Mouse (Mus musculus) limb, embryonic 14.5 days (tissue): ENCODE data around the gene Mrps18a. TPM values are rescaled to one million over a fixed set of nuclear protein-coding genes. Genes with fewer than 3 reads are reported as not detected.

Experiments
- ATAC-seq: fragments of 200-750 bp; cut with Nextera tagmentation; 2 replicates; pipeline ENCODE4 v1.8.0; 2017; ENCODE audit warnings: low read depth, moderate number of reproducible peaks, moderate TSS enrichment; ENCODE audit not compliant: low FRiP score
- DNase-seq: peaks from one replicate; pipeline ENCODE4 v3.0.0-alpha.2; 2015; ENCODE audit warnings: low spot score
- H3K27ac ChIP-seq: fragments of 300-500 bp; sonication (generic); replicated peaks from 2 replicates; pipeline ENCODE4 v1.5.1; 2014; ENCODE audit warnings: low read depth, mild to moderate bottlenecking, low read length, moderate library complexity, mixed read lengths
- H3K27me3 ChIP-seq: fragments of 300-500 bp; sonication (generic); 2 replicates; pipeline ENCODE4 v1.6.1; 2014; ENCODE audit warnings: low read length, mixed read lengths; ENCODE audit not compliant: control insufficient read depth, insufficient read depth
- H3K36me3 ChIP-seq: fragments of 300-500 bp; sonication (generic); 2 replicates; pipeline ENCODE4 v1.6.1; 2014; ENCODE audit warnings: mild to moderate bottlenecking, low read length, moderate library complexity, mixed read lengths; ENCODE audit not compliant: control insufficient read depth, insufficient read depth
- H3K4me1 ChIP-seq: fragments of 300-500 bp; sonication (generic); 2 replicates; pipeline ENCODE4 v1.6.1; 2014; ENCODE audit warnings: antibody characterized with exemption, low read length, mixed read lengths; ENCODE audit not compliant: control insufficient read depth, insufficient read depth
- H3K4me2 ChIP-seq: fragments of 300-500 bp; sonication (generic); replicated peaks from 2 replicates; pipeline ENCODE4 v1.6.1; 2014; ENCODE audit warnings: low read depth, mild to moderate bottlenecking, low read length, moderate library complexity; ENCODE audit not compliant: severe bottlenecking
- H3K4me3 ChIP-seq: fragments of 300-500 bp; sonication (generic); replicated peaks from 2 replicates; pipeline ENCODE4 v1.5.1; 2014; ENCODE audit warnings: low read length
- H3K9ac ChIP-seq: fragments of 300-500 bp; sonication (generic); 2 replicates; pipeline ENCODE4 v1.6.1; 2014; ENCODE audit warnings: mild to moderate bottlenecking, low read depth, low read length, moderate library complexity; ENCODE audit not compliant: severe bottlenecking
- H3K9me3 ChIP-seq: fragments of 300-500 bp; sonication (generic); 2 replicates; pipeline ENCODE4 v1.6.1; 2016; ENCODE audit warnings: low read length; ENCODE audit not compliant: control insufficient read depth
- POLR2A ChIP-seq: fragments of 200-500 bp; IDR thresholded peaks from 2 replicates; pipeline ENCODE4 v1.8.0; 2012; ENCODE audit warnings: inconsistent platforms, mild to moderate bottlenecking, moderate library complexity, borderline replicate concordance; ENCODE audit not compliant: insufficient read depth, insufficient read length; ENCODE audit errors: extremely low read depth
- WGBS: fragments of 180-500 bp; shearing (Covaris S2); extraction: QIAGEN DNeasy Blood & Tissue Kit; methylation state at CpG from one replicate; pipeline ENCODE4 v1.1.7; 2014; 5-methylcytosine and 5-hydroxymethylcytosine counted together
- polyA plus RNA-seq, 2 experiments: library from polyadenylated mRNA; depleted of rRNA in 1 of 2; stranded (reverse) in 1 of 2; unstranded in 1 of 2; fragments of >200 nt; fragmentation: Nextera tagmentation in 1 of 2; extraction: Ambion mirVana in 1 of 2; gene quantifications; 2 replicates each; pipeline versions ENCODE4 v1.2.1 to v1.2.3; 2012 to 2014

Gene Mrps18a
- polyA plus RNA-seq, 2 experiments = 92.3 to 132 TPM

DNA sequence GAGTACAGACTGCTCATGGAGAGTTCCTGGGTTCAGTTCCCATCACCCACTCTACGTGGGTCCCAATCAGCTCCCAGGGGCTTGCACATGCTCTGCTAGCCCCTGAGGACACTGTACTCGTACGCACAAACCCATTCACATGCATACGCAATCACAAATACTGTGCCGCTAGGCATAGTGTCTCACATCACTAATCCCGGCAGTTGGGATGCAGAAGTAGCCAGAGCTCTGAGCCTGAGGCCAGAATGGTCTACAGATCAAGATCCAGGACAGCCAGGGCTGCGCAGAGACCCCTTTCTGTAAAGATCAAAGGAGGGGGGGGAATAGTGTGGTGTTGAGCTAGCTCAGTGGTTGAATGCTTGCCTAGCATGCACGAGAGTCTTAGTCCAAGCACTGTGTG lies 46.3 kb downstream of the Mrps18a start:
- Histone ChIP-seq H3K36me3 (no peaks in the 10 kb centered on the region), H3K9me3 (no peaks in the 10 kb centered on the region), H3K4me1 (peaks cover 13% of the 10 kb centered on the region; the same call in 1 of the 2 replicates), H3K4me3 (no peak overlapping the region), H3K27me3 (no peaks in the 10 kb centered on the region), H3K27ac (no peak overlapping the region), H3K9ac (no peak overlapping the region), H3K4me2 (no peak overlapping the region)
- ATAC-seq (no peak), DNase-seq (no peak)
- 87% methylated on average over 8 of the region's 8 CpGs for WGBS
- TF ChIP-seq POLR2A = no peak

DNA sequence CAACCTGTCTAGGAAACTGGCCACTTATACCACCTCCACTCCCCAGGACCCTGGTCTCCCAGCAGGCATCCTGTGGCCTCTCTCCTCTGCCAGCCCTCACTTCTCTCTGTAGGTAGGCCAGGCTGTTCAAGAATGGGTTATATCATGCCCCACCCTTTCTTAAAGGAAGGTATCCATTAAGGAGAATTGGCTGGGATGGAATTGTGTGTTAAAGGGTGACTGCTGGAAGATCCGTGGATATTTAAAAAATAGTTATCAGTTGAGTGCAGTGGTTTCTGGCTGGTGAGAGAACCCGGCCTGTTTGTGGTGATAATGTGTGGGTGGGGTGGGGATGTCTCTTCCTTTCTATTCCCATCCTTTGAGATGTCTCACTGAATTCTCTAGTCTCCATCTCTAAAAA lies 48.5 kb downstream of the Mrps18a start:
- Histone ChIP-seq H3K27ac (no peak overlapping the region), H3K4me1 (peaks cover 16% of the 10 kb centered on the region), H3K9me3 (no peaks in the 10 kb centered on the region), H3K27me3 (no peaks in the 10 kb centered on the region), H3K36me3 (peaks cover 6% of the 10 kb centered on the region), H3K4me2 (no peak overlapping the region), H3K9ac (no peak overlapping the region), H3K4me3 (no peak overlapping the region)
- 65% methylated on average over 2 of the region's 2 CpGs for WGBS
- no peak for TF ChIP-seq POLR2A
- DNase-seq (no peak), ATAC-seq (no peak)

DNA sequence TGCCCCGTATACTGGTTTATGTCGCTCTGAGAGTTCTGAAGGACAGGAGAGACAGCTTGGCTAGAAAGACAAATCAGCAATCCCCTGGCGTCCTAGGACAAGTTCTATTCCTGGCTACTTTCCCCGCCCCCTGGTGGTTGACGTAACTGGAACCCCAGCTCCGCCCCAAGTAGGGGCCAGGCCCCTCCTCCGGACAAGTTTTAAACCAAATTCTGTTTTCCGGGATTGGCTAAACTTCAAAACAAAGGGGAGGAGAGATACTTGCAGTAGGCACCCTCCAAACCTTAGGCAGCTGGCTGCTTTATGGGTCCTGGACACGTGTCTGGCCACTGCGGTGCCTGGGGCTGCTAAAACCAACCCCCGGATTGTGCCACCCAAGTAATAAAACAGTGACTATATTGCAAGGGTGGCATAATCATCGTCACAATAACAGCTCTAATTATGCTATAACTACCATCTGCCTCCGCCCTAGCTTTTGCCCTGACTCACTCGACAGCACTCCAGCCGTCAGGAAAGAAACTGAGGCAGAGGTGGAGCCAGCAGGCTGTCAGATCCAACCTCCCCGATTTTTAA lies 49.4 kb downstream of the Mrps18a start:
- H3K9me3 ChIP-seq = no peaks in the 10 kb centered on the region
- H3K27ac ChIP-seq = peak overlapping the region; percentile 61
- H3K9ac ChIP-seq = peak overlapping the region; percentile 82
- WGBS = 1% methylated on average over 16 of the region's 16 CpGs
- DNase-seq (peak; percentile 96), ATAC-seq (peak; percentile 73)
- no peak for TF ChIP-seq POLR2A
- peak overlapping the region; percentile 92 for H3K4me2 ChIP-seq
- peak overlapping the region; percentile 82 for H3K4me3 ChIP-seq
- H3K36me3 ChIP-seq = peaks cover 15% of the 10 kb centered on the region
- peaks cover 16% of the 10 kb centered on the region for H3K4me1 ChIP-seq
- no peaks in the 10 kb centered on the region for H3K27me3 ChIP-seq

DNA sequence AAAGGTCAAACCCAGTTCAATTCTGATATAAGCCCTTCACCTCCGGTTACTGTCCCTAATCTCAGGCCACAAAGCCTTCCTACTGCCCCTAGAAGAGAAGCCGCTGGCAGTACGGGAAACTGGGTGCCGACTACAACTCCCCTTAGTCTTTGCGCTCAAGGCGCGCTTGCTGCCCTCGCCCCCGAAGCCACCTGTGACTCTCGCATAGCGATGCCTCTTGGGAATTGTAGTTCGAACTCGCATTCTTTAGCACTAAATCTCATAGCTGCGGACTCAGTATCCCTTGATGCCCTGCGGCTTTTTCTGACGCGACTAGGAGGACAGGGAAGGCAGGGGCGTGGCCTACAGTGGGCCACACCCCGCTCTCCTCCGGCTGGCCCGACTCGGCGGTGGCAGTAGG lies 49.9 kb downstream of the Mrps18a start, which contains the start of gene Gtpbp2:
Gtpbp2 (plus strand) TSS at position 347 of the 400 bp plus-strand sequence.
- Histone ChIP-seq H3K4me3 (peak within 1 kb of the TSS; percentile 82), H3K27me3 (no peaks in the 10 kb centered on the region), H3K36me3 (peaks cover 20% of the 10 kb centered on the region), H3K9ac (peak within 1 kb of the TSS; percentile 82), H3K4me1 (peaks cover 16% of the 10 kb centered on the region), H3K4me2 (peak within 1 kb of the TSS; percentile 92), H3K9me3 (no peaks in the 10 kb centered on the region), H3K27ac (peak within 1 kb of the TSS; percentile 61)
- peak; percentile 21; the same call in 1 of the 2 replicates for TF ChIP-seq POLR2A
- peak; percentile 94 for ATAC-seq
- peak; percentile 100 for DNase-seq
- 3% methylated on average over 22 of the region's 23 CpGs for WGBS

DNA sequence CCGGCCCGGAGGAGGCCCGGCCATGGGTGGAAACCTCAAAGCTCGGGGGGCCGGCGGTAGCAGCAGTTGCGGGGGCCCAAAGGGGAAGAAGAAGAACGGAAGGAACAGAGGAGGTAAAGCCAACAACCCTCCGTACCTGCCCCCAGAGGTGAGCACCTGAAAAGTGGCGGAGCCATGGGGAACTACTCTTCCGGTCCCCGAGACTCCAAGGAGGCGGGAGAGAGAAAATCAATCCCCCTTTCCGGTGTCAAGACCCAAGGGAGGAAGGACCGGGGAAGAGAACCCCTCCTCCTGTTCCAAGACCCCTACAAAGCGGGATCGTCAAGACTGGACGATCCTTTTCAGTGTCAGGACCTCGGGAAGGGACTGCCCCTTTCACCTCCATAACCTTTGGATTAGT lies 50.4 kb downstream of the Mrps18a start:
- Histone ChIP-seq H3K27me3 (no peaks in the 10 kb centered on the region), H3K4me2 (peak overlapping the region; percentile 73), H3K9me3 (no peaks in the 10 kb centered on the region), H3K4me3 (peak overlapping the region; percentile 82), H3K36me3 (peaks cover 25% of the 10 kb centered on the region), H3K27ac (peak overlapping the region; percentile 59; the same call in 1 of the 2 replicates), H3K4me1 (peaks cover 16% of the 10 kb centered on the region), H3K9ac (peak overlapping the region; percentile 82)
- under 1% methylated on average over 19 of the region's 19 CpGs for WGBS
- ATAC-seq (0 out of 2 replicates have a peak, but pooled peaks have one; percentile 16), DNase-seq (no peak)
- TF ChIP-seq POLR2A = 0 out of 2 replicates have a peak, but pooled peaks have one; percentile 10
